Mouse (Mus musculus) kidney, postnatal 10 days (tissue): ENCODE data around the gene Nfatc3.

Source experiments
- DNase-seq: peaks from one replicate; pipeline ENCODE4 v3.0.0; 2021; ENCODE audit warnings: mixed read lengths

Nfatc3 gene

DNA sequence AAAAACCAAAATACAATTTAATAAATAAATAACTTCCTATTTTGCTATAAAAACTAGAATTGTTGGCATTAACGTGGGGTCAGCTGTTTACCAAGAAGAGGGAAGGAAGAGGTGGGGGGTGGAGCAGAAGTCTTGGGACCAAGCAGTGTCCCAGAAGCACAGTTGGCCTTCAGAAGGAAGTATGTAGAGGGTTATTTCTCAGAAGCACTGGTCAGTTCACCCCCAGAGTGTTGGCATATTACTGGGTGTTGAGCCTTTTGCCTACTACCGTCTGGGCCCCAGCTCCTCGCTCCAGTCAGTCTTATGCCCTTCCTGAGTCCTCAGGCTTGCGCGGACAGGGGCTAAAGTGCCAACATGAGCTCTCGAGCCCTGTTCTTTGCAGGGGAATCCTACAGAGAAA lies 90.4 kb downstream of the Nfatc3 start:
- no peak for DNase-seq

DNA sequence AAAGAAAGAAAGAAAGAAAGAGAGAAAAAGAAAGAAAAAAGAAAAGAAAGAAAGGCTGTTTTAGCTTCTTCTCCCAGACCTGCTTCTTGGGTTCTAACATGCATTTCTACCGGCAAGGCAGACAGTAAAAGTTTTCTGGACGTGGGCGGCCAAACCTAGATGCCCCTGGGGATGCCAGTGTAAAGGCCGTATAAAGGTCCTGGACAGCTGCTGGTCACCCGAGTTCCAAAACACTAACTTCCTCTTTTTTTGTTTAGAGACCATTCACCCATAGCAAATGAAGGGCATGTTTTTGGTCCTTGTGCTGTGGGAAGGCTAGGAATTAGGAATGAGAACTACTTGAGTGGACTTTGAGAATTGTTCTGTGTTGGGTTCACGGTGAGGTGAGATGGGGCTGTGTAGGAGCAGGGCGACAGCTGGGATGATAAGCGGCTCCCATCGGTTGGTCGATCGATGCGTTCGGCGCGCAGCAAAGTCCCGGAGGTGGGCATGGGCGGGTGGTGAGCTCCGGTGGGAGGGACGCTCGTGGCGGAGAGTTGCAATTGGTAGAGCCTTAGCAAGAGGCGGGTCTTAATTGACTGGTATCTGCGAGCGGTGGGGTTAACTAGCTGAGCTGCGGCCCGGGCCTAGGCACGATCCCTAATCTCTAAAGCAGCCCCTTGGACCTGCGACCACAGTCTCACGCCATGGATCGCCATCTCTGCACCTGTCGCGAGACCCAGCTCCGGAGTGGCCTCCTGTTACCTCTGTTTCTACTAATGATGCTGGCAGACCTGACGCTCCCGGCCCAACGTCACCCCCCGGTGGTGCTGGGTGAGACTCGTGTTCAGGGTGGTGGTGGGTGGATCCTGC lies 91.4 kb downstream of the Nfatc3 start, which contains the start of gene Pla2g15:
Gene Pla2g15, plus strand, starts transcription at position 599 of the 852 bp plus-strand sequence.
- peak; percentile 94 for DNase-seq

DNA sequence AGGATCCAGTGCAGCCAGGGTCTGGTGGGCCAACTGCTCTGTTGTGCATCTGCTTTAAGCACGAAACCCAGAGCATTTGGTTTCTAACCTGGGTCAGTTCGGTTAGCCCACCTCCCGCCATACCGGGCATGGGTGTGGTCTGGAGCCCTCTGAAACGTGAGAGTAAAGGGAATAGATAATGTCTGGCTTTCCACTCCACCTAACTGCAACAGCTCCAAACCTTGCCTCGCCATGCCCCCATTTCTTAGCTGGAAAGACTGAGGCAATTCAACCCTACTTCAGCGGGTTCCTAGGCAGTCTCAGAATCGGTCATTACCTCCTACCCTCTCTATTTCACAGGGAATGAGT lies 92.0 kb downstream of the Nfatc3 start:
- DNase-seq = no peak

DNA sequence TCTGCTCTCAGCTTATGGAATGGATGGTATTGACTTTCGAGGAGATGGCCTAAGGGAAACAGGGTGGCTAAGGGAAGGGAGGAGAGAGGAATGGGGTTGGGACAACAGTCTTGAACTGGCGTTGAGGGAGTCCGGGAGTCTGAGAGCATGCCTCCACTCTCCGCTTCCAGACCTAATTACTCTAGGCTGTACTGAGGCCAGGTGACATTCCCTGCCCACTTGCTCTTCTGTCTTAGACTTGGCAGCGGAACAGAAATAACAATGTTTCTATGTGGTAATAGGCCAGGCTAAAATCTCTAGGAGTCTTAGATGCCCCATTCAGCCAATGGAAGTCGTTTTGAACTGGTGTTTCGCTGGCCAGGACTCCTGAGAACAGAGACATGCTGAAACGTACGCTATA lies 92.4 kb downstream of the Nfatc3 start:
- DNase-seq = no peak

DNA sequence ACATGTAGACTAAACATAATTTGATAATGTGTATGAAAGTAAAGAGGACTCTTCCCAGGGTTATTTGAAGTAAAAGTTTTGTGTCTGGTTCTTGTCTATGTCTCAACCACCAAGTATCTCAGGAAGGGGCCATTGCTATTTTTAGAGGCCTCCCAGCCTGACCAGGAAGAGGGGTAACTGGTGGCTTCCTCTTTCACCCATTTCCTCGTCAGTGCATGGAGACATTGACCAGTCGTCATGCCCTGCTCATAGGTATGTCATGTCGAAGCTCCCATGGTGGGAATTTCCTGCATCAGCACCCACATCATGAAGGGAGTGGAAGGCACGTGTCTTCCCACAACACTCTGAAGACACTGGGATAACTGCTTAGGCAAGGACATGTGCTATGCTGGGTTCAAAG lies 94.2 kb downstream of the Nfatc3 start:
- DNase-seq = no peak

DNA sequence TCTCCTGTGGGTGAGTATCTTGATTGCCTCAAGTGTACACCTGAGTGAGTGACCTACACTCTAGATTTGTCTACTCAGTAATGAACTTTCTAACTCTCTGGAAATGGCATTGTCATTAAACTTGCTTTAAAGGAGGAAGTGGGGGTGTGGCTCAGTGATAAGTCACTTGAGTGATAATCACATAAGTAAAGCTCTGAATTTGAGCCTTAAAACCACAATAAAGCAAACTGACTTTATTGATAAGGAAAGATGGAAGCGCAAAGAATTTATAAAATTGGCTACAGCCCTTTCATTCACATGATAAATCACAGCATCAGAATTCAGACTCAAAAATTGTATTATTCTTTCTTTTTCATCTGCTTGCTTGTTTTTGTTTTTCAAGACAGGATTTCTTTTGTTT lies 98.8 kb downstream of the Nfatc3 start:
- no peak for DNase-seq

DNA sequence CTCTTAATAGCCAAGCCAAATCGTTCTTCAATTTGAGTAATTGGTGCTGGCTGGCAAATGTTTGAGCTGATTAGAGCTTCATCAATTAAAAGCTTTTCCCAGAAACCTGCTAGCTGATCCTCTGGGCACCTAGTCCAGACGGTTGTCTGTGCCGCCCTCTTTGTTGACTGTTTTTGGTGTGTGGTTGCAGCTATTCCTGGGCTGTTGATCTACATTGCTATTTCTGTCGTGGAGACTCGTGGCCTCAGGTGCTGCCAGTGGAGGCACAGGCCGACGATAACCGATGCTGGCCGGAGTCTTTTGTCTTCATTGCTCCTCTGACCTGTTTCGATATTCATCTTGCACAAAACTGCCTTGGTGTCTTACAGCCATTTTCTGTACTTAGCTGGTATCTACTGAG lies 99.7 kb downstream of the Nfatc3 start:
- DNase-seq = no peak

DNA sequence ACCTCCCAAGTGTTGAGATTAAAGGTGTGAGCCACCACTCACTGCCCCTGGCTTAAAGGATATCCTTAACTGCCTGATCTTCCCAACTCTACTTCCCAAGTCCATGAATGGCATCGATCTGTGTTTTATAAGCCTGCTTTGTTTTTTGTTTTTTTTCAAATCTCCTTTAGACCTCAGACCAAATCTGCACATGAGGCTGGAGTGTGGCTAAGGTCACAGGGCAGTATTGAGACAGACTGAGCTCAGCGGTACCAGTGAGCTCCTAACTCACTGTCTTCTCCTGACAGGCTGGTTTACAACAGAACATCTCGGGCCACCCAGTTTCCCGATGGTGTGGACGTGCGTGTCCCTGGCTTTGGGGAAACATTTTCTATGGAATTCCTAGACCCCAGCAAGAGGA lies 101.2 kb downstream of the Nfatc3 start:
- no peak for DNase-seq

DNA sequence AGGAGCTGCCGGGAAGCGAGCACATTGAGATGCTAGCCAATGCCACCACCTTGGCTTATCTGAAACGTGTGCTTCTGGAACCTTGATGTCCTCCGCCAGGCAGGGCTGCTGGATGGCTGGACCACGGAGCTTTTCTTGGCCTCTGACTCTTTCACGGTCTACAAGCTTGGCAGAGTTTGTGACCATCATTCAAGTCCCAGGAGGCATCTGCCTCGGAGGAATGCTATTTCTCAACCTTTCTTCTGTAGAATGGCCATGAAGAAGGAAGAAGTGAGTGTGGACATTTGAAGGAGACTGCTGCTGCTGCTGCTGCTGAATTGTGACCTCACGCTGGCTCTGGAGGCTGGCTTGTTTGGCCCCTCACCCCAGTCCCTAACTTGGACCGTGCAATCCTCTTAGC lies 104.6 kb downstream of the Nfatc3 start:
- no peak for DNase-seq

DNA sequence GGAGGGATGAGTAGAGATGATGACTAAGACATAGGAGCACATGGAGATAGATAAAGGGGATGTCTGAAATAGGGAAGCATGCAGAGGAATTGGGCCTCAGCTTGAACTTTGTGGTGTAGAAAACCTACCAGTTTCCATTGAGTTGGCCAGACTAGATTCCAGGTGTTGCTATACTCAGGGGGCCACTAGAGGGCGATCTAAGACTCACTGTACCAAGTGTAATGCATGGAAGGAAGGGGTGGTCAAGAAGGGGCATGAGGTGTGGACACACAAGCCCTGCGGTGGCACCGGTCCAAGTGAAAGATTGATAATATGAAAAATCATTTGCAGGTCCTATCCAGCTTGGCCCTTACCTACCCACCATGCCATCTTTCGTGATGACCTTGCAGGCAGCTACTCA lies 106.8 kb downstream of the Nfatc3 start:
- peak; percentile 85 for DNase-seq

DNA sequence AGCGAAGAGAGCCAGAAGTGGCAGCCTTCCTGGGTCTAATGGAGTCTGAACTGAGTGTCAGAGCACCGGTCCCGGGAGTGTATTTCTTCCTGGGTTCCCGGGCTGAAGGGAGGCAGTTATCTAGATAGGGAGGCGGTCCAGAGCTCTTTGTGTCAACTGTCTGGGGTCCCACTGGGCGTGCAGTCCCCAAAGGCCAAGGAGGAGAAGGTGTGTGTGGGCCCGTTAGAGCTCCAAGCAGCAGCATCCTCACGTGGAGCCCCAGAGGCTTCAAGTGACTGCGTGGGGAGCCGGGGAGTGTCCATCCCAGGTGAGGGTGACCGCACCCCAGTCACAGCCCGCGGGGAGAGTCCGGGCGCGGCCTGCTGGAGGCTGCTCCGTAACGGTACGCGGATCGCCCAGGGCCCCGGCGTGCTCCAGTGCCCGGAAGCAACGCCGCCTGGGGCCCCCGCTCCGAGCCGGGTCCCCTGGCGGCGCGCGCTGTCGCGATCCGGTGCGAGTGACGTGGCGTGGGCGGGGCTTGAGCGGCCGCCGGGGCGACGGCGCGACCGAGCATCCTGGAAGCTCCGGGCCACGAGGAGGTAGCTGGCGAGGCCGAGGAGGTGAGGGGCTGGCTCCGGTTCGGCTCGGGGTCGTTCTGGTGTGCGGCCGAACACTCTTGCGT lies 109.8 kb downstream of the Nfatc3 start, which contains the start of gene Slc7a6:
Gene Slc7a6, plus strand, starts transcription at position 502 of the 661 bp plus-strand sequence.
- peak; percentile 91 for DNase-seq

DNA sequence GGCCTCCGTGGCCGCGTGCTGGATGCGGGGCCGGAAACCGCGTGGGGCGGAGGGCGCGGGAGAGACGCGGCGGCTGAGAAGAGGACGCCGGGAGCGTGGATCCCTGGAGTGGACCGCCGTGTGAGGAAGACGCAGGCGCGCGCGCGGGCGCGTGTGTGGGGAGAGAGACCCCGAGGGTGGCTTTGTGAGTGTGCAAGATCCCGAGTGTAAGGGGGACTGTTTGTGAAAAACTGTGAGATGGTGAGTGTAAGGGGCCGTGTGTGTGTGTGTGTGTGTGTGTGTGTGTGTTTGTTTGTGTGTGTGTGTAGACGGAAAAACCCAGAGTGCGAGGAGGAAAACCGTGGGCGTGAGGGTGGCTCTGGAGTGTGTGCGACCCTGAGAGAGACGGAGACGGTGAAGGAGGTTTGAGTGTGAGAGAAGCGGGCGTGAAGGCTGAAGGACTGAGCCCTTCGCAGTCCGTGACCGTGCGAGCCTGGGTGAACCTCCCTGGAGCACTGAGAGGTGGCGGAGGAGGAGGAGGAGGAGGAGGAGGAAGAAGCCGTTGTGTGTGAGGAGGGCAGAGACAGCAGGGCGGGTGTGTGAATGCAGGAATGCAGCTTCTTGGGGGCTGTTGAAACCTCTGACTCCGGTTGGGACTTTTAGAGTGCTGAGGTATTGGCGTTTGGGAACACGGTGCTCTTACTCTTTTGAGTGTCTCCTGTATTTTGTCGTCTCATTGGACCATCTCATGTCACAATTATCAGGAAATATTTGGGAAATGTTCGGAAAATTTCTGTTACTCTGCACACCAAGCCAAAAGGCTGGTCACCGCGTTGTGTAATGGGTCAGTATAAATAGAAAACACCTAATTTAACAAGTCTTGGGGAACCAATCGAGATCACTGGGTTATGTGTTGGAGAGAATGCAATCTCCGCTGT lies 110.6 kb downstream of the Nfatc3 start:
- peak; percentile 51 for DNase-seq

DNA sequence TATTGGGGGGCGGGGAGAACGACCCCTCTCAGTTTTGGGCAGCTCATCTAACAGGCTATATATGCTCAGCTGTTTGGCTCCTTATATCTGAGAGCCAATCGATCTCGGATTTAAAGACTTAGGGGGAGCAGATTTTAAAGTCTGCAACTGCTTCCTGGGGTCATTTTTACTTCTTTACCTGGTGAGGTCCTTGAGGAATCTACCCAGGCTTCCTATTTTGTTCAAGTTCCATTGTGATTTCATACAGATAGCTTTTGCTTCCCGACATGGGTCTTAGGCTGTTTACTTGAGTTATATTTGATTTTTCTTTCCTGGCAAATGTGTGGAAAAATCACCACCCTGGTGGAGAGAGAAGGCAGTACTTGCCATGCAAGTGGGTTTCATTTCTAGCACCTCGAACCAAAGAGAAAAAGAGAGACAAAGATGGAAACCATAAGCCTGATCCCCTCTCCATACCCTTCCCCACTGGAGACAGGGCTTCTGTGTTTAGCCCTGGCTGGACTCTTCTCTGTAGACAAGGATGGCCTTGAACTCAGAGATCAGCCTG lies 111.4 kb downstream of the Nfatc3 start:
- no peak for DNase-seq

DNA sequence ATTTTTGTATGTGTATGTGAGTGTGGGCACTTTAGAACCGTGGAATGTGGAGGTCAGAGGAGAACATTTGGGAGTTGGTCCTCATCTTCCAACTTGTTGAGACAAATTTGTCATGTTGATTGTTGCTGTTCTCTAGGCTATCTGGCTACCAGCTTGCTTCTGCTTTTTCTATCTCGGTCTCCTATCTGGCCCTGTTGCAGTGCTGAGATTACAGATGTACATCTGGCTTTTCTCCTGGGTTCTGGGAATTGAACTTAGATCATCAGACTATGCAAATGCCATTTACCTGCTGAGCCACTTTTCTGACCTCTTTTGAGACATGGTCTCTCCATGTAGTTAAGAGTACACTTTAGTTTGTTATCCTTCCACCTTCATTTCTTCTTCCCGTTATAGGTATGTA lies 114.9 kb downstream of the Nfatc3 start:
- DNase-seq = no peak

DNA sequence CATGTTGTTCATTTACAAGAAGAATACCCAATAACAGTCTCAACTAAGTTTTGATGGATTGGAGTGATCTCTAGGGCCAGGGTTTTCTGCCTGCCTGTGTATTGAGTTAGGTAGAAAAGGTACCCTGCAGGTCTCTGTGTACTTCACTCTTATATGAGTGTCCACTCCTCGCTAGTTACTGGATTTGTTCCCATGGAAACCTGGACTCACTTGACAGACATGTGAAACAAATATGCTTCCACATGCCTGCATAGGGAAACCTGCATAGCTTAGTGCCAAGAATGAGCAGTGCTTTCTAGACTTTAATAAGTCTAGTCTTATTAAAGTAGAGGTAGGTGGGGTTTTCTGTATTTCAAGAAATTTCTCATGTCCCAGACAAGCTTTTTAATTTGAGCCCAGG lies 118.3 kb downstream of the Nfatc3 start:
- DNase-seq = no peak

DNA sequence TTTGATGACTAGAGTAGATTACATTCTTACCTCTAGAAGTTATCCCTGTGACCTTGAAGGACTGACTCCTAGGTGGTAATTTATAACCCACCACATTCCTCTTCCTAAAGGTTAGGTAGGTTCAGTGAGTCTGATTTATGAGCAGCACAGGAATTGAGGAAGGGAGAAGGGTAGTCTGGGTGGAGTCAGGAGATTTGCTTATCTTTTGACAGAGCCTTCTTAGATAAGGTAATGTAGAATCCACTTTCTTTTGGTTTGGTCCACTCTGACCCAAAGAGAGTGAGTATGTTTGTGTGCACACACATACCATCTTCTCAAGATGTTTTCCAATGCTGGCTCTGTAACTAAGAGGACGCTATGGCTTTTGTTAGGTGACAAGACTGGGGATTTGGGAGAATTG lies 119.0 kb downstream of the Nfatc3 start:
- DNase-seq = no peak

DNA sequence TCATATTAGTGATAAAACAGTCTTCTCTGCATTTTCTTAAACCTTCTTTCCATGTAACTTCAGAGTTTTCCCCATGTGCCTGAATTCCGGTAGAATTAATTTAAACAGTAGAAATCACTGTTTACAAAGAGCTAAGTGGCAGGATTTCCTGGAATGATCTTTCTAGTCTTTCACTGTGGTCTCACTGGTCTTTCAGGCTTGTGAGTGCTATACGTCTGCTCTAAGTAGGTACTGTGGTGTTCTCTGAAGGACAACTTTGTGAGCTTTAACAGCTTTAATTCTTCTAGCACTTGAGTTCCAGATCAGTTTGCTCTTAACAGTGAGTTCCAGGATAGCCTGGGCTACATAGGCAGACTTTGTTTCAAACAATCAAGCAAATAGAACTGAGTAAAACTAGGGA lies 119.8 kb downstream of the Nfatc3 start:
- no peak for DNase-seq
